Mouse (Mus musculus): ENCODE results near the gene Btaf1.

- no peak for TF ChIP-seq CTCF (IDR thresholded peaks at IDR 0.05; ENCODE audit: low read depth, low read length)
- no peak for TF ChIP-seq POLR2A (IDR thresholded peaks at IDR 0.05; ENCODE audit: borderline replicate concordance, low read depth, low read length)
Observed at GRCm38 (mm10) chr19:37016890-37017289, 91.0 kb downstream of the Btaf1 start.

All from bone marrow macrophage, adult 2 months (primary cell).